10 mouse cellular contexts compared by ENCODE assay signal in the genomic region with DNA sequence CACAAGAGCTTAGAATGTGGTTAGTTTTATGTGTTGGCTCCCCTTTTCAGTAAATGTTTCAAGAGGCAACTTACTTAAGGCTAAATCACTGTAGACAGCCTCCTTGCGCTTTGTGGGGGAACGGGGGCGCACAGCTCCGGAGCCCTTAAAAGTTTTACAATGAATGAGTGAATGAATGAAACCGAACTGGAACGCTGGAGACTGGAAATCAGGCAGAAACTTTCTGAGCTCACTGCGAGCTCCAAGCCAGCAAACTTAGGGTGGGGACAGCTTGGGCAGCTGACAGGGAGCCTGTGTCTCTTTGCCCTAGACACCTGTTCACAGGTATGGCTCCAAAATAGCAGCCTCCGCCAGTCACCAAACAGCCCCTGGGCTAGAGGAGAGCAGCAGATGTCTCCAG. TPM values are rescaled to one million over a fixed set of nuclear protein-coding genes. Genes with fewer than 3 reads are reported as not detected.
DNase-seq lines count a peak whose midpoint lies in the region; ATAC-seq and TF ChIP-seq lines count a peak whose summit lies in the region.
"Had no signal": no experiment of that assay in that cellular context is flagged by ENCODE, and none has a peak within 500 bp of the region (broad histone marks: within the 10 kb centered on the region; RNA-seq: fewer than 3 reads in every experiment).

No protein-coding gene starts in this region.

- H3K27me3 ChIP-seq in E14TG2a.4 (ENCODE audit: insufficient read depth, low read length): peaks cover 25% of the 10 kb centered on the region
- no peaks in the 10 kb centered on the region for H3K27me3 ChIP-seq in heart, postnatal 0 days (ENCODE audit: control insufficient read depth, insufficient read depth, low read length)
- peaks cover 15% of the 10 kb centered on the region for H3K27me3 ChIP-seq in liver, embryonic 15.5 days

- peak; percentile 13 for DNase-seq in Muller cell, postnatal 12 days (ENCODE audit: inconsistent ontology term)
- no peak for DNase-seq in heart, postnatal 0 days (ENCODE audit: low spot score)
- DNase-seq in testis, postnatal 10 days (ENCODE audit: low spot score): no peak
- no peak for DNase-seq in urinary bladder, postnatal 25 days (ENCODE audit: low spot score)
- no peak for DNase-seq in right cerebral cortex, adult 18-20 months
- no peak for DNase-seq in gastrocnemius, postnatal 14 days

- no peaks in the 10 kb centered on the region for H3K36me3 ChIP-seq in E14TG2a.4 (ENCODE audit: insufficient read depth, low read length)
- H3K36me3 ChIP-seq in heart, postnatal 0 days (replicated peaks; ENCODE audit: control insufficient read depth, insufficient read depth, low read length): no peaks in the 10 kb centered on the region
- no peaks in the 10 kb centered on the region for H3K36me3 ChIP-seq in liver, embryonic 15.5 days (replicated peaks)

- no peak for TF ChIP-seq CTCF in E14TG2a.4 (conservative IDR thresholded peaks at IDR 0.05; ENCODE audit: low read length)
- no peak for TF ChIP-seq CTCF in heart, postnatal 0 days (IDR thresholded peaks at IDR 0.05; ENCODE audit: low read depth)

- intact Hi-C loops in gastrocnemius, postnatal 14 days (cut with DNase I; ENCODE audit: low total_unique reads): loop anchor here (5.0 kb wide), 1 partner anchor 716 kb away; no protein-coding TSS in a partner anchor

- TF ChIP-seq EP300 in heart, postnatal 0 days (IDR thresholded peaks at IDR 0.05; ENCODE audit: low read depth): no peak

- no peaks in the 10 kb centered on the region for H3K9me3 ChIP-seq in E14TG2a.4 (ENCODE audit: low read length)
- no peaks in the 10 kb centered on the region for H3K9me3 ChIP-seq in heart, postnatal 0 days (replicated peaks; ENCODE audit: control insufficient read depth, low read length)
- H3K9me3 ChIP-seq in liver, embryonic 15.5 days (replicated peaks): no peaks in the 10 kb centered on the region

- H3K27ac ChIP-seq in heart, postnatal 0 days (ENCODE audit: low read depth): no peak overlapping the region
- no peak overlapping the region for H3K27ac ChIP-seq in liver, embryonic 15.5 days (replicated peaks)

- 26% methylated on average over 8 of the region's 8 CpGs for WGBS in heart, postnatal 0 days
- 35% methylated on average over 8 of the region's 8 CpGs for WGBS in liver, embryonic 15.5 days (ENCODE audit: insufficient replicate concordance)

- H3K9ac ChIP-seq in heart, postnatal 0 days (replicated peaks; ENCODE audit: low read depth, low read length): no peak overlapping the region
- no peak overlapping the region for H3K9ac ChIP-seq in liver, embryonic 15.5 days

- H3K4me1 ChIP-seq in E14TG2a.4 (replicated peaks; ENCODE audit: low read depth, low read length): no peaks in the 10 kb centered on the region; the same call in 1 of the 2 replicates
- H3K4me1 ChIP-seq in heart, postnatal 0 days (ENCODE audit: control insufficient read depth, insufficient read depth): no peaks in the 10 kb centered on the region
- no peaks in the 10 kb centered on the region for H3K4me1 ChIP-seq in liver, embryonic 15.5 days (replicated peaks)

- H3K4me3 ChIP-seq in E14TG2a.4 (replicated peaks; ENCODE audit: low read length): peak overlapping the region; percentile 56
- H3K4me3 ChIP-seq in heart, postnatal 0 days (ENCODE audit: low read depth, low read length): peak overlapping the region; percentile 51
- H3K4me3 ChIP-seq in liver, embryonic 15.5 days (replicated peaks): no peak overlapping the region

- no peak for ATAC-seq in heart, postnatal 0 days (ENCODE audit: insufficient read depth, low read depth)
- no peak for ATAC-seq in liver, embryonic 15.5 days (ENCODE audit: insufficient read depth)

- H3K4me2 ChIP-seq in heart, postnatal 0 days (ENCODE audit: low read depth, low read length): peak overlapping the region; percentile 65
- H3K4me2 ChIP-seq in liver, embryonic 15.5 days: peak overlapping the region; percentile 44; the same call in 1 of the 2 replicates

RNA-seq across cellular contexts. Expression of a gene that starts 0.9 kb away (rescaled TPM):
- 12.0 and 16.7 TPM in 2 replicates for total RNA-seq in heart, postnatal 0 days (2014; rRNA removed; ENCODE audit: low replicate concordance)
- 9.7 and 9.9 TPM in 2 replicates for polyA plus RNA-seq in heart, postnatal 0 days (2015; fragmentation: Nextera tagmentation; extraction: Ambion mirVana)
- polyA plus RNA-seq in liver, embryonic 15.5 days (2015; fragmentation: Nextera tagmentation; extraction: Ambion mirVana): 2.4 and 3.9 TPM in 2 replicates
- 10 to 100 TPM; 15.5 to 23.5 TPM for total RNA-seq in gastrocnemius, postnatal 14 days (2021)
- total RNA-seq: liver, adult 2 months had no signal
- polyA plus RNA-seq: liver, adult 2 months; spleen, adult 2 months had no signal
